Mouse (Mus musculus) ovary, postnatal 14 days (tissue): ENCODE data around the gene Kifc1.
A peak's percentile ranks its signal among the peaks of the same experiment; 100 is the strongest.
"Not testable (repeated sequence)": the region's sequence is repeated elsewhere in the genome, so short reads cannot be mapped to it uniquely, and the experiment has no call there.

Experiments
- DNase-seq: peaks from one replicate; pipeline ENCODE4 v3.0.0; 2022; ENCODE audit warnings: low spot score

The Kifc1 gene

GRCm38 (mm10) chr17:33901653-33902052, 11.2 kb upstream of the Kifc1 start:
- no peak for DNase-seq

- no peak for DNase-seq
Observed at GRCm38 (mm10) chr17:33900989-33901314, 10.5 kb upstream of the Kifc1 start.

GRCm38 (mm10) chr17:33900281-33900988, 10.0 kb upstream of the Kifc1 start:
- peak; percentile 17 for DNase-seq

GRCm38 (mm10) chr17:33899642-33900041, 9.2 kb upstream of the Kifc1 start:
- no peak for DNase-seq

GRCm38 (mm10) chr17:33898193-33898592, 7.7 kb upstream of the Kifc1 start:
- DNase-seq, result not testable (repeated sequence)

GRCm38 (mm10) chr17:33897114-33897794, 6.8 kb upstream of the Kifc1 start:
- no peak for DNase-seq

GRCm38 (mm10) chr17:33893011-33893410, 2.5 kb upstream of the Kifc1 start:
- DNase-seq, result not testable (repeated sequence)

- no peak for DNase-seq
Observed at GRCm38 (mm10) chr17:33892429-33892828, 2.0 kb upstream of the Kifc1 start.

GRCm38 (mm10) chr17:33891892-33892291, 1.4 kb upstream of the Kifc1 start:
- not testable (repeated sequence) for DNase-seq

GRCm38 (mm10) chr17:33891357-33891756, 896 bp upstream of the Kifc1 start:
- no peak for DNase-seq

- not testable (repeated sequence) for DNase-seq
Observed at GRCm38 (mm10) chr17:33889941-33890532, 424 bp downstream of the Kifc1 start.

GRCm38 (mm10) chr17:33888230-33888629, 2.2 kb downstream of the Kifc1 start:
- DNase-seq, result not testable (repeated sequence)

GRCm38 (mm10) chr17:33887802-33888201, 2.7 kb downstream of the Kifc1 start:
- not testable (repeated sequence) for DNase-seq

- not testable (repeated sequence) for DNase-seq
Observed at GRCm38 (mm10) chr17:33884320-33884719, 6.1 kb downstream of the Kifc1 start.

- not testable (repeated sequence) for DNase-seq
Observed at GRCm38 (mm10) chr17:33875797-33876196, 14.7 kb downstream of the Kifc1 start.

- DNase-seq, result no peak
Observed at GRCm38 (mm10) chr17:33874411-33874810, 16.1 kb downstream of the Kifc1 start.

GRCm38 (mm10) chr17:33873537-33873936, 16.9 kb downstream of the Kifc1 start, which contains the start of gene Gm7029:
Gene Gm7029, plus strand, starts transcription at chr17:33873837.
- not testable (repeated sequence) for DNase-seq

- no peak for DNase-seq
Observed at GRCm38 (mm10) chr17:33865330-33866030, 25.0 kb downstream of the Kifc1 start.

- no peak for DNase-seq
Observed at GRCm38 (mm10) chr17:33857816-33858215, 32.6 kb downstream of the Kifc1 start.

- DNase-seq, result no peak
Observed at GRCm38 (mm10) chr17:33851331-33851730, 39.1 kb downstream of the Kifc1 start.

- no peak for DNase-seq
Observed at GRCm38 (mm10) chr17:33848139-33848538, 42.3 kb downstream of the Kifc1 start.

GRCm38 (mm10) chr17:33844196-33844595, 46.3 kb downstream of the Kifc1 start:
- no peak for DNase-seq
